Mouse (Mus musculus) CH12.LX (cell line): ENCODE results near the gene Prkd3.

Experiments used
- BHLHE40 ChIP-seq: IDR thresholded peaks from 2 replicates; pipeline ENCODE4 v1.6.1; 2011; ENCODE audit warnings: mild to moderate bottlenecking, low read depth, low read length, improper control_type of control experiment
- CTCF ChIP-seq, 2 experiments: IDR thresholded peaks in 1 of 2; conservative IDR thresholded peaks in 1 of 2; 2 replicates each; pipeline ENCODE4 v1.5.1; 2011 to 2012; ENCODE audit warnings: low read depth in 2 of 2, low read length in 2 of 2, improper control_type of control experiment in 1 of 2, inconsistent platforms in 1 of 2, mild to moderate bottlenecking in 1 of 2, moderate library complexity in 1 of 2
- EP300 ChIP-seq: IDR thresholded peaks from 2 replicates; pipeline ENCODE4 v1.6.1; 2011; ENCODE audit warnings: low read length, improper control_type of control experiment
- HCFC1 ChIP-seq: IDR thresholded peaks from 2 replicates; pipeline ENCODE4 v1.6.1; 2012; ENCODE audit warnings: low read depth, mild to moderate bottlenecking, inconsistent platforms, low read length, improper control_type of control experiment
- POLR2A ChIP-seq: IDR thresholded peaks from 2 replicates; pipeline ENCODE4 v1.6.1; 2011; ENCODE audit warnings: low read depth, mild to moderate bottlenecking, improper control_type of control experiment, low read length
- RCOR1 ChIP-seq: conservative IDR thresholded peaks from 2 replicates; pipeline ENCODE4 v1.6.1; 2012; ENCODE audit warnings: low read depth, mild to moderate bottlenecking, inconsistent platforms, low read length, improper control_type of control experiment
- TCF12 ChIP-seq: IDR thresholded peaks from 2 replicates; pipeline ENCODE4 v1.6.1; 2014; ENCODE audit warnings: low read depth, mild to moderate bottlenecking, inconsistent platforms, low read length, improper control_type of control experiment
- USF2 ChIP-seq: conservative IDR thresholded peaks from 2 replicates; pipeline ENCODE4 v1.6.1; 2011; ENCODE audit warnings: low read depth, low read length, improper control_type of control experiment

GRCm38 (mm10) chr17:78952070-78952469 lies 68.5 kb downstream of the Prkd3 start:
- TF ChIP-seq EP300 (no peak), CTCF (conservative IDR thresholded peaks at IDR 0.05 in 1 of 2, IDR thresholded peaks at IDR 0.05 in 1 of 2; ENCODE audit: low read depth in 2 of 2, low read length in 2 of 2) (no peak), HCFC1 (no peak), TCF12 (no peak), RCOR1 (no peak), BHLHE40 (no peak), POLR2A (no peak), USF2 (no peak)
